Mouse (Mus musculus): Measurements from ENCODE around the gene Msantd3. TPM values are rescaled to one million over a fixed set of nuclear protein-coding genes. Genes with fewer than 3 reads are reported as not detected.

Gene Msantd3
- polyA plus RNA-seq, 1 experiment, result 5.5 TPM

DNA sequence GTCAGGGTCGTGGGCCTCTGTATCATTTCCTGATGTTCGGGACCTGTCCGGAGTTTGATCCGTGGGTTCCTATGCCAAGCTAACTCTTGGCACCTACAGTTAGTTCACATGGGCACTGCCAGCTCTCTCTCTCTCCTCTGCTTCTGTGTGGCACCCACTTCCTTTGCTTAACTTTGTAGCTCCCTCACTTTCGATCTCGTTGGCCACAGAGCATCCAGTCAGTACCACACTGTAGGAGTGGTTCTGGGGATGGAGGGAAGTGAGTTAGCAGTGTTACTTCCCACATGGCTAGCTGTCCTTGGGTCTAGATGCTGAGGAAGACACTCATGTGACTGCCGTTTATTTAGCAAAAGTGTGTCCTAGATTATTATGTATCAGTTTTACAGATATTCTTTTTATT, 14.4 kb downstream of the Msantd3 start:
- no peak for DNase-seq (ENCODE audit: low read depth)

DNA sequence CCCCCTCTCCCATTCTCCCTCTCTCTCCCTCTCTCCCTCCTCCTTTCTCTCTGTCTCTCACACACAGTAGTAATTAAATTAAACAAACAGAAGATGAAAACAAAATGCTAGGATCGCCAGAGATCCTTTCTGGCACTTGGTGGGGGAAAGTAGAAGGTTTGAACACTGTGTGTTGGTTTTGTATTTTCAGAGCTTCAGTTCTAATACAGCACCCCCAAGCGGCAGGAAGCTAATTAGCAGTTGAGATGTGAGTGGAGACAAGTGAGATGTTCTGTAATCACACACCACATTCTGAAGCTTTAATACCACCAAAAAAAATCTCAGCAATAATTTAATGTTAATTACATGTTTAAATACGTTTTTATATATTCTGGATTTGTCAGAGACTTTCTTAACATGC, 16.0 kb downstream of the Msantd3 start:
- no peak for DNase-seq (ENCODE audit: low read depth)

DNA sequence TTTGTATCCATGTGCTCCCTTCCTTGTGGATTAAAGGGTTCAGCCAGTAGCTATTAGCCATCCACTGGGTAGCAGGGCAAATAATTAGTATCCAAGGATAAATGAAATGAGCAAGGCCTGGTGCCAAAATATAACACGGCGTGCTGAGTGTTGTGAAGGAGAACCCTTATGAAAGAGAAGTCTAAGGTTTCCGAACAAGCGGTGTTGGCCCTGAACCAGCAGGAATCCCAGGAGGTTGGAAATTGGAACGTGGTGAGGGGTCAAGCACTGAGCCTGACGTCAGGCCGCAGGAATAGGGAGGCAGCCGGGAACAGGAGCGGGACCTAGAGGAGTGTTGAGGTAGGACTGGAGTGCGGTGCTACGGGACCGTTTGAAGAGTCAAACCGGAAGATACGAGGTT, 19.9 kb downstream of the Msantd3 start:
- no peak for DNase-seq (ENCODE audit: low read depth)

DNA sequence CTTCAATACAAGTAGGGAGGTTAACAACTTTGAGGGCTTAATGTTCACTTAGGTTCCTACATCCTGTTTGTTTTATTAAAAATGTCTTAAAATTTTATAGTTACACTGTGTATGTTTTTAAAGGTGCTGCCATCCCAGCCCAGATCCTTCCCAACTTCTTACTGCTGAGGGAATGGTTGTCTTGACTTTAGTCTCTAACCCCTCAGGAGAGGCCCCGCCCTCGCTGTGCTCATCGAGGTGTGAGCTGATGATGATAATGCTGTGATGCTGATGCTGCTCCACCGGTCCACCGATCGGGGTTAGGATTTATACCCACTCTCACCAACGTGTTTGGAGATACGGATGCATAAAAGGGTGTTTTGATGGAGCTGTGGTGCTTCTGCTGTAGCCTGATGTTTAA, 22.1 kb downstream of the Msantd3 start:
- DNase-seq (ENCODE audit: low read depth), result no peak

DNA sequence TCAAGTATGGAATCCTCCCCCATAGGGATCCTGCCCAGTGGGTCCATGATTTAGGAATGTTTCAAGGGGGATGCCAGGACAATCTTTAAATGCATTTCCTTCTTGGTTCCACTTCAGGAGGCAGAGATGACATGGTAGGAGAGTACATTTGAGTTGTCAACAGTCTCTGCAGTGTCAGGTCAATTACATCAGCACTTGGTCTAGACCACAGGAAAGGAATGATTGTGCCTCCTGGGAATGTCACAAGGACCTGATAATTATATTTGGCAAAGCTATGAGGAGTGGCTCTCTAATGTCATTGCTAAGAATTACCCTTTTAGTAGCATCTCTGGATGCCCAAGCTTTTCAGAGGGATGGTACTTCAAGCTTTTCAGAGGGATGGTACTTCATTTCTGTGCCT, 25.2 kb downstream of the Msantd3 start:
- no peak for DNase-seq (ENCODE audit: low read depth)

DNA sequence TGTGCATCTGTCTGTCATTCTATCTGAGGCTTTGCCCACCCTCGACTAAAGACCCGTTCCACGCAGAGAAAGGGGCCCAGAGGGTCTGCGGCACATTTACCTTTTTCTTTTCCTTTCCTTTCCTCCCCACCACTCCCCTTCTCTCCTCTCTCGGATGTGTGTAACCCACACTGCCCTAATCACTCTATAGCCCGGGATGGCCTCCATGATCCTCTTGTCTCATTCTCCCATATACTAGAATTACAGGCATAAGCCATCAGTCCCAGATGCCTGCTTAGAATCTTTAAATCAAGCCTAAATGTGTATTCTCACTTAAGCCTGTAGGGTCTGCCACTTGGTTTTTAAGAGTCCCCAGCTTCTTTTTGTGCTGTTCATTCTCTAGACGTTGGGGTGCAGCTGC, 36.6 kb downstream of the Msantd3 start:
- no peak for DNase-seq (ENCODE audit: low read depth)

DNA sequence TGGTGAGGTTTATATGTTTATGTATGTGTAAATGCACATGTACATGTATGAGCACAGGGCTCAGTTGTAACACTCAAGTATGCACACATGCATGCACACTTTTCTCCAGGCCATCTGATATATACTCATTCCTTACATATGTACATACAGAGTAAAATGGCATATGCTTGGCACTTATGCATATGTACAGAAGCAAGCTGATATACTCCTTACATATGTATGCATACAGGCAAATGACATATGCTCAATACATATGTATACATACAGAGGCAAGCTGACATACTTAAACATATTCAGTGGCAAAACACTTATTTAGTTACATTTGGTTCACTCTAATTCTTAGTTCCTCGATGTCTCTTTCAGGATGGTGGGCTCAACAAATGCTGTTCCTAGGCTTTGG, 38.1 kb downstream of the Msantd3 start:
- DNase-seq (ENCODE audit: low read depth), result no peak

DNA sequence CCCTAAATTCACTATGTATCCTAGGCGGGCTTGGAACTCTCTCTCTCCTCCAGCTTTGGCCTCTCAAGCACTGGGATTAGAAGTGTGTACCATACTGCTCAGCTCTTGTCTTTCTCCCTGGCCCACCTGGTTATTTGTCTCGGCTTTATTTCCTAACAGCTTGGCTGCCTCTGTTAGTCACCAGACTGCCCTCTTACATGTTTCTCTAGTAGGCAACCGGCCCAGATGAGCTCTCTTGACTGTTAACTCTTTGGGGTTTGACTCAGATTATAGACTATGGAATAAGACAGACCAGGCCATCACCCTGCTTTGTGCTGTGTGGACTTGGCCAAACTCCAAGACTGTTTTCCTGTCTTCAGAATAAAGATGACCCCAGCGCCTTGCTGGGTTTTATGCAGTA, 38.7 kb downstream of the Msantd3 start:
- no peak for DNase-seq (ENCODE audit: low read depth)

DNA sequence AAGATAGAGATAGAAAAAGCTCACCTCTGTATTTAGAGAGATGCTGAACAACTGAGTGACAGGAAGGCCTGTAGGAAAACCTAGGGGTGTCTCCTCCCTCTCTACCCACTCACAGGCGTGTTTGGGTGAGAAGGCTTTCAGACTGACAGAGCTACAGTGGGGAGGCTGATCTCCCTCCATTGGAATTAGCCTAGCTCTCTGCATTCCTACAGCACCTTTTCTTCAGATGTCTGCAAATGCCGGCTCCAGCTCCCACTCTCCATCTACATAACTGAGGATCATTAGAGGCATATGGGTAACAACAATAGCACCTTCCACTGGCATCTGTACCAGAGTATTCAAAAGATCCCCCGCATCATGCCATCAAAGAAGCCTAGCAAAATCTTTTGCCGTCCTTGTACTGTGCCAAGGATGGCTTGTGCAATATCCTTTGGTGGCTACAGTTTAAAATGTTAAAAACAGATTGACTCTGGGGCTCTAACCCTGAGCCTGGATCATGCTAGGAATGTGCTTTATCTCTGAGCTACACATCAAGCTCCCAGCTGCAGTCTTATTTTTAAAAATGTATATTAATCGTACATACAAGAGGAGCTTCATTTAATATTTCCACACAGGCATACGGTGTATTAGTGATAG, 39.9 kb downstream of the Msantd3 start:
- DNase-seq (ENCODE audit: low read depth), result no peak

DNA sequence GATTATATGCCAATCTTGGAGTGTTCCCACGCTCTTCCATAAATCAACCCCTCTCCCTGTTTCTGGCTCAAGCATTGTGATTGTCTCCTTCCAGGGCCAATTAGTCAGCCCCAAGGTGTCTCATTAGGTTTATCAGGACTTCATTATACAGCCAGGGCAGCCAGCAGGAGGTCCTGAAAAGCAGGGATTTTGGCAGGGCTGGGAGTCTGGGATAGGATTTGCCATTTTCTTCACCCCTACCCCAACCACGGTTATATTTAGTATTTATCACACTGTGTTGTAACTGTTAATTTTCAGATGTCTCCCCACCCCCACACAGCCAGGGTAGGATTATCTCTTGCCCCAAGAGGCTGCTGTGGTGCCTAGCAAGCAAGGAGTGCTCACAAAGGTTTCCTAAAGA, 41.5 kb downstream of the Msantd3 start:
- DNase-seq (ENCODE audit: low read depth), result no peak

DNA sequence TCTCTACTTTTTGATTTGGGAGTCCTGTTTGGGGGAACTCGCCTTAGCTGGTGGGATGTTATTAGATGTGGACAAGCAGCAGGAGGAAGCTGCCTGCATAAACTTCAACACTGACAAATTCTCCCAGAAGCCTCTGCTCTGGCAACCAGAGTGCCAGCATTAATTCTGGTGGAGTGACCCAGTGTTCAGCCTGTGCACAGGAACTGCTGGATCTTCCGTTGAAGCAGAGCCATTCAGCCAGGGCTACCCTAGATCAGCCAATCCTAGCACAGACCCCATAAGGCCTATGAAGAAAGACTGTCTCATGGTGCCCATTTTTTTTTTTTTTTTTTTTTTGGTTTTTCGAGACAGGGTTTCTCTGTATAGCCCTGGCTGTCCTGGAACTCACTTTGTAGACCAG, 42.3 kb downstream of the Msantd3 start:
- DNase-seq (ENCODE audit: low read depth), result no peak

DNA sequence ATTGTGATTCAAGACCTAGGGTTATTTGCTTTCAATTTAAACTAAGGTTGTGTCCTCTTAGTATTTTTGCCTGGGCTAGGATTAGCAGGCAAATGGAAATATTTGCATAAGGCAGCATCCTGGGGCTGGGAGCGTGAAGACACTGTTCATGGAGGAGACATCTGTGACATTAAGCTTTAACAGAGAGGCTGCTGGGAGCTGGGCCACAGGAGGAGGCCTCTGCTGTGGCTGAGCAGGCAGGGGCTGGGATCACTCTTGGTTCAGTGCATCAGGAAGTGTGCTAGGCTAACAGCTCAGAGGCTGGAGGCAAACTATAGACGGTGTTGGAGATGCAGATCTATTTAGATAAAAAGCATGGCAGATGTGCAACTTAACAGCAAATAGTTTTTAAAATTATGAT, 43.2 kb downstream of the Msantd3 start:
- no peak for DNase-seq (ENCODE audit: low read depth)

DNA sequence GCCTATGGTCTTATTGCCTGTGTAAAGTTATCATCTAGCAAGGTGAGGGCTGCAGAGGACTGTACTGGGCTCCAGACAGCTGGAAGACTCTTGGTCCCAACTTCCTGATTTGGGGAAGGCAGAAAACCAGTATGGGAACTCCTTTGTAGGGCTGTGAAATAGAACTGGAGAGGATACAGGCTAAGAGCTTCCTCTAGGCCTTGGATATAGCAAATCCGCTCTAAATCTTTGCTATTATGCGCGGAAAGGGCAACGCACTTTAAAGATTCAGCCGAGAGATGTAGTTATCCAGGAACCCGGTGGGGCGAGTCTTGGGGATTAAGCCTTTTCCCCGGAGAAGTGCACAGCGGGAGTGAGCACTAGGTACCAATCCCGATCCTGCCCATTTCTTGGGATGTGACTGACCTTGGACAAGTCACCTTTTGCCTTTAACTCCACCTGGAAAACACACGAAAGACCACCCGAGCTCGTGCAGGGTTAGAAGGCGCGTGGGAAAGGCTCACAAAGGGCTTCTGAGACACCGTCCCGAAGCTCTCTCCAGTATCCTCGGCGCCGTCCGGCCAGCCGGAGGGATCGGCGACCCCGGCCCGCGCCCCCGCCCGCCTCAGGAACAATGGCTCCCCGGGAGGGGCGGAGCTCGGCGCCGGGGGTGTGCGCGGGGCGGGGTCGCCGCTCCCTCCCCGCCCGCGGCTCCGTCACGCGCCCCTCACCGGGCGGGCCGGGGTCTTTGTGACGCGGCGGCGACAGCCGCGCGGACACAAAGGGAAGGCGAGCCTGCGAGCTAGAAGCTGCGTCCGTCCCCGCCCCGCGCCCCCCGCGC, 44.9 kb downstream of the Msantd3 start, which contains the start of gene Tmeff1:
Gene Tmeff1 (plus strand): TSS at position 754 of the 820 bp plus-strand sequence.
- no peak for DNase-seq (ENCODE audit: low read depth)

DNA sequence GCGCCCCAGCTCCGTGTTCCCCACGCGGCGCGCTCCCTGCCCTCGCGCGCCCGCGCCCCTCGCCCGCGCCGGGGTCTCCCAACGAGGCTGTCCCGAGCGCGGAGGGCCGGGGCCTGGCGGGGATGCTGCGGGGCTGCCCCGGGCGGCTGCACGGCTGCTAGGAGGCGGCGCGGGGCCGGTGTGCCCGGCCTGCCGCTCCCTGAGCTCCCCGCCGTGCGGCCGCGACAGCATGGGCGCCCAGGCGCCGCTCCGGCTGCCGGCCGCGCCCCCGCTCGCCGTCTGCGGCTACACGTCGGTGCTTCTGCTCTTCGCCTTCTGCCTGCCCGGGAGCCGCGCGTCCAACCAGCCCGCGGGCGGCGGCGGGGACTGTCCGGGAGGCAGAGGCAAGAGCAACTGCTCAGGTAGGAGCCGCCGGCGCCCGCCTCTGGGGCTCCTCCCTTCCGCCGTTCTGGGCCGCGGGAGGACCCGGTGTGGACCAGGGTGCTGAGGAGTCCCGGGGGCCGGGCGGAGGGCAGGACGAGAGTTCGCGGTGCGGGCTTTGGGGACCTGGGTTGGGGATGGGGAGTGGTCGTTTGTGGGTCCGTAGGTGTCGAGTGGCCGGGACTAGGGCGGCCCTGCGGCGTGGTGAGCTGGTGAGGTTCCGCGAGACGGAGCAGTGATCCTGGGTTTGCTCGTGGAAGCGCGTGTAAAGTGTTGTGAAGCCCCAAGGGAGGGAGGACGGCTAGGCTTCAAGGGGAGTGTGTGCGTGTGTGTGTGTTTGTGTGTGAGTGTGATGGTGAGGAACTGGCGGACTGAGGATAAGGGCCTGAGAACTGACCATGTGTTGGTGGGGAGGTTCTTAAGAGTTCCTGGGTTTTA, 45.7 kb downstream of the Msantd3 start:
- DNase-seq (ENCODE audit: low read depth), result no peak

DNA sequence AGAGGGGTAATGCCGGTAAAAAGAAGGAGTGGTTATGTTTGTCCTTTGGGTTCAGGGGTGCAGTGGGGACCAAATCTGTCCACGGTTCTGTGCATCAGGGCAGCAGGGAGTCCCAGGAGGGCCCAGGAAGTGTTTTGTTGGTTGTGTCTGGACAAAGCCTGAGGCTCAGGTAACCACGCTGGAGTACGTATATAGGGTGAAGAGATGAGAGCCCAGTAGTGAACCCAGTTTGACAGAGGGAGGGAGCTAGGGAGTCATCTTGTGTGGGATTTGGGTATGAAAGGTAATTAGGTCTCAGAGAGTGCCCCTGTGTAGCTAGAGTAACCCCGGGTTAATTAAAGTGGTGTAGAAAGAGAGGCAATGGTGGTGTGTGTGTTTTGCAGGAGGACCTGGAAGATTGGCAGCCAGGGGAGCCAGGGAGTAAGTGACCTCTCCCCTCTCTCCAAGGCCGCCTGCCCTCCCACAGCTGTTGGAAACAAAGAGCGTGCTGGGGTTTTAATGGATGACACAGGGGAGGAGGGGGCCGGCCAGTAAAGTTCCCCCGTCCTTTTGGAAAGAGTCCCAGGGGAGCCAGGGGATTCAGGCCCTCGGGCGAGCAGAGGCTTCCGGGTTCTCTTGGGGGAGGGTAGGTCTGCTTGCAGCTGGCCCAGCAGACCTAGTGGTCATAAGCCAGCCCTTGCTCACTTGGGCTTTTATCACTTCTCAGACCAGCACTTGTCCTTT, 46.5 kb downstream of the Msantd3 start:
- no peak for DNase-seq (ENCODE audit: low read depth)

DNA sequence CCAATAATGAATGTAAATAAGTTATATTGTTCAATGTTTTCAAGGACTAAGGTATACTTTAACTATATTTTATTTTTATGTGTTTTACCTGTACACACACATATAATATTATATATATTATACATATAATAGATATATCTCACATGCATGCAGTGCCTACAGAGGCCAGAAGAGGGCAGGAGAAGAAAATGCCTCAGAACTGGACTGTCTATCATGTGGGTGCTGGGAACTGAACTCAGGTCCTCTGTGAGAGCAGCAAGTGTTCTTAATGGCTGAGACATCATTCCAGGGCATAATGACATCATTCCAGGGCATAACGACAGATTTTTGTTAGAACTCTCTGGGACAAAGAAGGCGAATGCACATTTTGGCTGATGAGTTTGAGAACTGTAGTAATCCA, 47.8 kb downstream of the Msantd3 start:
- no peak for DNase-seq (ENCODE audit: low read depth)

DNA sequence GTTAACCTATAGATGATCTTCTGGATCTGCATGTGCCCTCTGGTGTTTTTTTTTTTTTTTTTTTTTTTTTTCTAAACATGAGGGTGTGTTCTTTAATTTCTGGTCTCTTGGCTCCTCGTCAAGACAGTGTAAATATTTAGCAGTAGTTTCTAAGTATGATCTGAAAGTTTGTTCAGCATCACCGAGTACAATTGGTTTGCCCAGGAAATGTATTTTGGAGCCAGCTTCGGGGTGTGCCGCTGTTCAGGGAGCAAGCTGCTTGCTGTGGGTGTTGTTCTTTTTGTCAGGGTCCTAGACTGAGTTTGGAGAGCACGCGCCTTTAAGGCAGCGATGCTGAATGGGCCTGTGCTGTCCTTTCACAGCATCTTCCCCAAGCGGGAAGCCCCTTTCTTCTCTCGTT, 48.8 kb downstream of the Msantd3 start:
- no peak for DNase-seq (ENCODE audit: low read depth)

DNA sequence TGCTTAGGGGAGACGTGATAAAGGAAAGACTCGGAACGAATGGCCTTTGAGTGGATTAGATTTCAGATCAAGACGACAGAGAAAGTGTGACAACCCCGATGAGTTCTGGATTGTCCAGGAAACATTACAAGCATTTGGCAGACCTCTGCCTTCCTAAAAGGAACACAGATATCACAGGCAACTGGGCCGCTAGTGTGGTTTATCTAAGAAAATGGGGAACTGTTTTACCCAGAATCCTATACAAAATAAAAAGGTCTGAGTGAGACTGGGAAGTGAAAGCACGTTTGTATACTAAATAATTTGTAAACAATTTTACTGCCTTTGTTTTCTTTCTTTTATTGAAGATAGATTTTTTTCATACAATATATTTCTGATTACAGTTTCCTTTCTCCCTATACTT, 51.1 kb downstream of the Msantd3 start:
- DNase-seq (ENCODE audit: low read depth), result no peak

DNA sequence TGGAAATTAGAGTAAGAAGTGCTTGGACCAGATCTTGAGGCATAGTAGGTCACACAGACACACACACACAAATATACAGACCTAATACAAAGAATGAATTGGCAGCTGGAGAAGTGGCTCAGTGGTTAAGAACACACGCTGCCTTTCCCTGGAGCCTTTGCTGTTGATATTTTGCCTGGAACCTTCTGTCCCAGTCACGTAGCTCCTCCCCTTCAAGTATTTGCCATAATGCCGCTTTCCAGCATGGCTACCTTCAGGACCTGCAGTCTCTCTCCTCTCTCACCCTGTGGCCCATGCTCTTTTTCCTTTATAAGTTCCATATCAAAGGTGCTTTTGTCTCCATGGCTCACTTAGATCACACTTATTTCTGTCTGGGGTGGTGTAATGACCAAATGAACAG, 51.7 kb downstream of the Msantd3 start:
- DNase-seq (ENCODE audit: low read depth), result no peak

DNA sequence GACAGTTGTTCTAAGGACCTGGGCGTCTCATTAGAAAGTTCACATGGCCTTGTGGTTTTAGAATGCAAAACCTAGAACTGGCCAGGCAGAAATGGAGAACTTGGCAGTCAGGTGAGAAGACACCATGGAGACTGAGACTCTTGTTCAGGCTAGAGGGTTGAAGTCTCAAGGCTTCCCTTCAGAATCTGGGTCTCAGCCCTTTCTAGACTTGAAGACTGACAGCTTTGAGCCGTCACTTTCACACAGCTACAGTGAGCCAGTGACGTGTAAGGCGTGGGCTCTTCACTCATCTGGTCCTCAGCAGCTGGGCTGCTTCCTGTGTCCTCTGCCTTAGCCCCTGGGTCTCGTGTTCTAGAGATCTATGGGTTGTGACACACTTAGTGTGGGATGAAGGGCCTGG, 52.6 kb downstream of the Msantd3 start:
- no peak for DNase-seq (ENCODE audit: low read depth)

DNA sequence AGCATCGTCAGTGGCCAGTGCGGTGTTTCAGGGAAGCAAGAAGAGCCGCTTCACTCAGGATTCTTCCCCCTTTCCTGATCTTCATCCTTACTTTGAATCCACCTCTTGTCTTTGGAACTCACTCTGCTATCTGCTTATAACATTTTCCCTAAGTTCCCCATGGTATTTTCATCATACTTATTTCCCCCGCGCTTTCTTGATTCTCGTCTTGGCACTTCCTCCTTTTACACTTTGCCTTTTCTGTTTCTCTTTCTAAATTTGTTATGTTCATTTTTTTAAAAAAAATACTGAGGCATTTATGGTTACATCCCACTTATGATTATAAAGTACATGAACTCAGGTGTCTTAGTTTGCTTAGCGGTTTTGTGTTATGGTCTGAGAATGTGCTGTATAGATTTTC, 53.1 kb downstream of the Msantd3 start:
- DNase-seq (ENCODE audit: low read depth), result no peak

DNA sequence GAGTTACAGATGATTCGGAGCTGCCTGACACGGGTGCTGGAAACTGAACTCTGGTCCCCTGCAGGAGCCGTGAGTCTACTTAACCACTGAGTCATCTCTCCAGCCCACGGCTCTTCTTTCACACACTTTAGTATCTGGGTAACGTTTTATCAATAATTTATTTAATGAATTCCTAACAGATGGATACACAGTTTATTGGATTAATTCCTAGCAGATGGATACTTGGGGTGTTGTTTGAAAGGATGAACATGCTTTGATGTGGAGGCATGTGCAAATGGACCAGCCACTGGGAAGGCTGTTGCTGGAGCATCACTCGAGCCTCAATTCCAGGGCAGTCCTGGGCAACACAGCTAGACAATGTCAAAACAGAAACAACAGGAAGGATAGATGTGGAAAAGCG, 56.4 kb downstream of the Msantd3 start:
- DNase-seq (ENCODE audit: low read depth), result no peak
